Mouse (Mus musculus): ENCODE results near the gene Rnaseh2a. TPM values are rescaled to one million over a fixed set of nuclear protein-coding genes. Genes with fewer than 3 reads are reported as not detected.

The Rnaseh2a gene
- total and polyA plus RNA-seq, 3 experiments = 71.6 to 115 (median 83.1) TPM

GRCm38 (mm10) chr8:84936041-84936961, 33.3 kb downstream of the Rnaseh2a start:
- in situ Hi-C loops (cut with MboI; ENCODE audit: low pct_ligation_motif_present, low pct_unique_long_range_greater_than_20kb, low sequenced_read_pairs) = no loop called here
- H3K9me3 ChIP-seq (replicated peaks; ENCODE audit: low read length) = no peaks in the 10 kb centered on the region
- no peak overlapping the region for H3K9ac ChIP-seq (ENCODE audit: insufficient read depth, low read depth)
- TF ChIP-seq CTCF (conservative IDR thresholded peaks at IDR 0.05 in 1 of 2, IDR thresholded peaks at IDR 0.05 in 1 of 2; ENCODE audit: low read depth in 2 of 2, low read length in 2 of 2) = no peak
- TF ChIP-seq USF2 (conservative IDR thresholded peaks at IDR 0.05; ENCODE audit: low read depth, low read length) = no peak
- no peak for TF ChIP-seq CHD1 (IDR thresholded peaks at IDR 0.05; ENCODE audit: low read depth, low read length)
- no peak for TF ChIP-seq E2F4 (IDR thresholded peaks at IDR 0.05; ENCODE audit: insufficient replicate concordance, low read depth, low read length)
- TF ChIP-seq MEF2A (IDR thresholded peaks at IDR 0.05; ENCODE audit: borderline replicate concordance, low read depth, low read length) = no peak
- no peak for TF ChIP-seq RCOR1 (conservative IDR thresholded peaks at IDR 0.05; ENCODE audit: low read depth, low read length)
- TF ChIP-seq MAX (IDR thresholded peaks at IDR 0.05; ENCODE audit: low read length) = no peak
- no peak for TF ChIP-seq ZC3H11A (IDR thresholded peaks at IDR 0.05; ENCODE audit: low read depth, low read length)
- TF ChIP-seq ZNF384 (IDR thresholded peaks at IDR 0.05; ENCODE audit: low read depth, low read length) = no peak
- no peak for TF ChIP-seq BHLHE40 (IDR thresholded peaks at IDR 0.05; ENCODE audit: low read depth, low read length)
- no peak for TF ChIP-seq IRF4 (IDR thresholded peaks at IDR 0.05; ENCODE audit: low read depth, low read length)
- no peak for TF ChIP-seq PAX5 (IDR thresholded peaks at IDR 0.05; ENCODE audit: low read length)
- no peak for TF ChIP-seq GABPA (IDR thresholded peaks at IDR 0.05; ENCODE audit: insufficient replicate concordance, low read depth, low read length)
- no peak for TF ChIP-seq EP300 (IDR thresholded peaks at IDR 0.05; ENCODE audit: low read length)
- no peak for TF ChIP-seq JUN (IDR thresholded peaks at IDR 0.05; ENCODE audit: insufficient read depth, low read depth, low read length)
- no peak for TF ChIP-seq TCF12 (IDR thresholded peaks at IDR 0.05; ENCODE audit: low read depth, low read length)
- no peak for TF ChIP-seq MYC (IDR thresholded peaks at IDR 0.05; ENCODE audit: low read depth, low read length)
- TF ChIP-seq ETS1 (conservative IDR thresholded peaks at IDR 0.05; ENCODE audit: low read depth, low read length) = no peak
- no peak for TF ChIP-seq MAZ (IDR thresholded peaks at IDR 0.05; ENCODE audit: low read depth, low read length)
- TF ChIP-seq HCFC1 (IDR thresholded peaks at IDR 0.05; ENCODE audit: low read depth, low read length) = no peak
- no peaks in the 10 kb centered on the region for H3K36me3 ChIP-seq (replicated peaks in 1 of 2; ENCODE audit: control insufficient read depth in 1 of 2, insufficient read depth in 1 of 2, low read length in 1 of 2)
- peaks cover 79% of the 10 kb centered on the region for H3K27me3 ChIP-seq (replicated peaks)
- H3K4me3 ChIP-seq (replicated peaks in 1 of 3; ENCODE audit: low read depth in 2 of 3, low read length in 2 of 3, poor library complexity in 1 of 3) = no peak overlapping the region
- peak overlapping the region; percentile 90; the same call in 1 of the 2 replicates for H3K4me2 ChIP-seq (ENCODE audit: insufficient read depth, low read depth, poor library complexity, severe bottlenecking)
- H3K4me1 ChIP-seq (ENCODE audit: control insufficient read depth in 1 of 2, insufficient read depth in 2 of 2) = peaks cover 21 to 22% of the 10 kb centered on the region in 2 experiments
- dilution Hi-C loops (cut with MboI; ENCODE audit: extremely low pct_ligation_motif_present, extremely low pct_unique_long_range_greater_than_20kb, low sequenced_read_pairs) = no loop called here
- H3K79me2 ChIP-seq (replicated peaks; ENCODE audit: control insufficient read depth, extremely low read depth, insufficient read depth, poor library complexity, severe bottlenecking) = no peaks in the 10 kb centered on the region
- no peak for DNase-seq (ENCODE audit: extremely low read depth)
- H3K27ac ChIP-seq (ENCODE audit: insufficient read depth, low read depth) = no peak overlapping the region

All from CH12.LX (cell line).